Comparison of ENCODE assay signal across 28 mouse cellular contexts in the genomic region with DNA sequence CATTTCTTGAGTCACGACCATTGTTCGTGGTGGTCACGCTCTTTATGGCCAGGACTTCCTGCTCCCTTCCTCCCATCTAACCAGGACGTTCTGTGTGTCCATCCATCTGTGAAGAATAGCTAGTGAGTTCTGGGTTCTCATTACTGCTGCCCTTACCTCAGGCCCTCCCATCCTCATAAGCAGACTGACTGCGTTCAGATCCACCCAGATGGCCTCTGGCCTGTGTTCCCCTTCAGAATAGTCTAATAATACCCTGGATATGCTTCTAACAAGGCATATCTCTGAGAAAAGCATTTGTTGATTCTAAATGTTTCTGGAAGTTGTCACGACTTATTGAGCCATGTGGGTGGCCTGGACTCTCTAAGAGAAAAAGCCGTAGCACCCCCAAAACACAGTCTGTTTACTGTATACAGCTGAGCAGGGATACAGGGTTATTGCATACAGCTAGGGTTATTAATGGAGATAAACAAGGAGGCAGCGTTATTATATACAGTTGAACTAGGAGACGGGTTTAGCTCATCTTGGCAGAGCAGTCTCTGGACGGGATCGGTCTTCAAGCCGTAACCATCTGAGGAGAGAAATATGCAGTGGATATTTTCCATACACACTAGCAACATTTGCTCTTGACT. TPM values are rescaled to one million over a fixed set of nuclear protein-coding genes. Genes with fewer than 3 reads are reported as not detected.
A peak's percentile ranks its signal among the peaks of the same experiment; 100 is the strongest.
DNase-seq lines count a peak whose midpoint lies in the region; ATAC-seq and TF ChIP-seq lines count a peak whose summit lies in the region.
"Had no signal": no experiment of that assay in that cellular context is flagged by ENCODE, and none has a peak within 500 bp of the region (broad histone marks: within the 10 kb centered on the region; RNA-seq: fewer than 3 reads in every experiment).

No protein-coding gene starts in this region.

- H3K4me3 ChIP-seq in kidney, embryonic 16.5 days (ENCODE audit: low read length) = no peak overlapping the region
- no peak overlapping the region for H3K4me3 ChIP-seq in testis, adult 2 months (ENCODE audit: control insufficient read depth, low read depth, low read length)
- H3K4me3 ChIP-seq in small intestine, adult 2 months (ENCODE audit: low read depth, low read length) = no peak overlapping the region
- H3K4me3 ChIP-seq: embryonic facial prominence, embryonic 13.5 days; erythroblast, embryonic 14.5 days; heart, embryonic 13.5 days; left cerebral cortex, adult 2 months; limb, embryonic 10.5 days; liver, embryonic 15.5 days; midbrain, embryonic 15.5 days; neural tube, embryonic 12.5 days had no signal

- TF ChIP-seq POLR2A in testis, adult 2 months (IDR thresholded peaks at IDR 0.05; ENCODE audit: control insufficient read depth, low read depth, low read length) = no peak
- TF ChIP-seq POLR2A in small intestine, adult 2 months (IDR thresholded peaks at IDR 0.05; ENCODE audit: low read depth, low read length) = no peak

- no peak overlapping the region for H3K4me2 ChIP-seq in kidney, embryonic 16.5 days (replicated peaks; ENCODE audit: low read depth, low read length)
- H3K4me2 ChIP-seq: embryonic facial prominence, embryonic 13.5 days; heart, embryonic 13.5 days; liver, embryonic 15.5 days; midbrain, embryonic 15.5 days; neural tube, embryonic 12.5 days had no signal

- 0 out of 2 replicates have a peak, but pooled peaks have one; percentile 36 for ATAC-seq in kidney, embryonic 16.5 days (ENCODE audit: low FRiP score, low TSS enrichment)
- no peak for ATAC-seq in frontal cortex, adult (ENCODE audit: low TSS enrichment)
- ATAC-seq: forebrain, embryonic 14.5 days; hindbrain, postnatal 0 days; midbrain, embryonic 15.5 days had no signal

- no peaks in the 10 kb centered on the region for H3K9me3 ChIP-seq in kidney, embryonic 16.5 days (ENCODE audit: low read length)
- H3K9me3 ChIP-seq: embryonic facial prominence, embryonic 13.5 days; G1E; heart, embryonic 13.5 days; limb, embryonic 10.5 days; liver, embryonic 15.5 days; midbrain, embryonic 15.5 days; neural tube, embryonic 12.5 days had no signal

- 55% methylated on average over 12 of the region's 12 CpGs for WGBS in kidney, embryonic 16.5 days
- 80% methylated on average over 12 of the region's 12 CpGs for WGBS in small intestine, adult 2 months

- no peak for TF ChIP-seq CTCF in testis, adult 2 months (IDR thresholded peaks at IDR 0.05; ENCODE audit: control insufficient read depth, insufficient read depth, insufficient replicate concordance, low read depth, low read length)
- no peak for TF ChIP-seq CTCF in small intestine, adult 2 months (IDR thresholded peaks at IDR 0.05; ENCODE audit: extremely low read depth, insufficient read length, insufficient replicate concordance, low read depth, low read length)

- H3K27me3 ChIP-seq in kidney, embryonic 16.5 days (ENCODE audit: insufficient read depth, low read length) = no peaks in the 10 kb centered on the region
- no peaks in the 10 kb centered on the region for H3K27me3 ChIP-seq in testis, adult 2 months (ENCODE audit: control insufficient read depth, insufficient read depth, low read length)
- H3K27me3 ChIP-seq in small intestine, adult 2 months (ENCODE audit: control insufficient read depth, insufficient read depth, low read length) = no peaks in the 10 kb centered on the region
- H3K27me3 ChIP-seq: CH12.LX; heart, embryonic 13.5 days; liver, embryonic 15.5 days; midbrain, embryonic 15.5 days; neural tube, embryonic 12.5 days had no signal

- H3K27ac ChIP-seq in kidney, embryonic 16.5 days (ENCODE audit: low read length) = no peak overlapping the region
- peak overlapping the region; percentile 30; the same call in 1 of the 2 replicates for H3K27ac ChIP-seq in testis, adult 2 months (ENCODE audit: control insufficient read depth, insufficient read depth, low read depth, low read length)
- H3K27ac ChIP-seq in small intestine, adult 2 months (ENCODE audit: insufficient read depth, low read depth, low read length) = peak overlapping the region; percentile 50
- H3K27ac ChIP-seq: embryonic facial prominence, embryonic 13.5 days; heart, embryonic 13.5 days; hindbrain, postnatal 0 days; left cerebral cortex, adult 2 months; limb, embryonic 10.5 days; liver, embryonic 15.5 days; midbrain, embryonic 15.5 days; neural tube, embryonic 12.5 days had no signal

- no peak overlapping the region for H3K9ac ChIP-seq in kidney, embryonic 16.5 days (replicated peaks; ENCODE audit: low read length)
- H3K9ac ChIP-seq: embryonic facial prominence, embryonic 13.5 days; heart, embryonic 13.5 days; liver, embryonic 15.5 days; midbrain, embryonic 15.5 days; neural tube, embryonic 12.5 days had no signal

- peaks cover 20% of the 10 kb centered on the region for H3K4me1 ChIP-seq in kidney, embryonic 16.5 days (ENCODE audit: insufficient read depth, low read length)
- H3K4me1 ChIP-seq in testis, adult 2 months (ENCODE audit: control insufficient read depth, insufficient read depth, low read length) = peaks cover 3% of the 10 kb centered on the region
- H3K4me1 ChIP-seq in small intestine, adult 2 months (ENCODE audit: control insufficient read depth, insufficient read depth, insufficient read length, low read length) = peaks cover 5% of the 10 kb centered on the region; the same call in 1 of the 2 replicates
- H3K4me1 ChIP-seq: midbrain, embryonic 15.5 days; neural tube, embryonic 12.5 days had no signal

- no peaks in the 10 kb centered on the region for H3K36me3 ChIP-seq in kidney, embryonic 16.5 days (ENCODE audit: insufficient read depth, low read length)
- H3K36me3 ChIP-seq in testis, adult 2 months (ENCODE audit: control insufficient read depth, insufficient read depth, low read length) = no peaks in the 10 kb centered on the region
- no peaks in the 10 kb centered on the region for H3K36me3 ChIP-seq in small intestine, adult 2 months (ENCODE audit: control insufficient read depth, insufficient read depth, low read length)
- H3K36me3 ChIP-seq: embryonic facial prominence, embryonic 13.5 days; G1E; heart, embryonic 13.5 days; limb, embryonic 10.5 days; liver, embryonic 15.5 days; midbrain, embryonic 15.5 days; neural tube, embryonic 12.5 days had no signal

- no peak for DNase-seq in kidney, adult 18-20 months
- no peak for DNase-seq in testis, postnatal 10 days (ENCODE audit: low spot score)
- DNase-seq in embryo, embryonic 10 days (ENCODE audit: low spot score) = no peak
- DNase-seq: adrenal gland, adult 2 months; B cell, adult 2 months; cerebellum, adult 18-20 months; cerebellum, postnatal 25 days; embryo, embryonic 11 days; gastrocnemius, postnatal 10 days; layer of hippocampus, adult 9-11 months; liver; thymus, postnatal 25 days had no signal

RNA-seq across cellular contexts. Expression of a gene that starts 42.4 kb away (rescaled TPM):
- 5.9 and 8.0 TPM in 2 replicates for polyA plus RNA-seq in kidney, embryonic 16.5 days (2015; fragmentation: Nextera tagmentation; extraction: Ambion mirVana)
- 0.32 and 0.36 TPM in 2 replicates for polyA plus RNA-seq in testis, adult 2 months (2012; rRNA removed)
- 2.2 and 3.8 TPM in 2 replicates for polyA plus RNA-seq in small intestine, adult 2 months (2012; rRNA removed)
- polyA plus RNA-seq: erythroblast, embryonic 14.5 days; G1E had no signal
